Mouse (Mus musculus) adrenal gland, adult 8-10 months (tissue): ENCODE data around the gene 1810009J06Rik. TPM values are rescaled to one million over a fixed set of nuclear protein-coding genes. Genes with fewer than 3 reads are reported as not detected.
"Not testable (repeated sequence)": the region's sequence is repeated elsewhere in the genome, so short reads cannot be mapped to it uniquely, and the experiment has no call there.

Experiments
- DNase-seq: peaks from one replicate; pipeline ENCODE4 v3.0.0; 2022
- total RNA-seq, 4 experiments: library from RNA; stranded (reverse); gene quantifications; 2 replicates each; pipeline ENCODE4 v1.2.4; 2022

The 1810009J06Rik gene
- total RNA-seq = not detected

- not testable (repeated sequence) for DNase-seq
Measured at GRCm38 (mm10) chr6:40964454-40964853, at the start of gene 1810009J06Rik. TSS of gene 1810009J06Rik (plus strand) at chr6:40964754.

DNA sequence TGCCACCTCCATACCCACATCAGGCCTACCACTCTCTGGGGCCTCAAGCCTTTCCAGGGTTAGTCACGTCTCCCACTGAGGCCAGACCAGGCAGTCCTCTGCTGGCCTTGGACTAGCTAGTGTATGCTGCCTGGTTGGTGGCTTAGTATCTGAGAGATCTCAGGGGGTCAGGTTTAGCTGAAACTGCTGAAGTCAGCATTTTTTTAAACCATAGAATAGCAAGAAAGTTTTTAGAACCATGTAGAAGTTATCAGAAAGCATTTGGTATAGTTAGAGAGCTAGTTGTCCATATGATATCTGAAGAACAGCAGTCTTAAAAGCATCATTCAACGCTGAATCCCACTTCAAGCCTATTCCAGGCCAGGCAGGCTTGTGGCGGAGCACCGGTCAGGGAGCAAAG lies 44.6 kb upstream of the 1810009J06Rik start:
- DNase-seq = no peak

- DNase-seq = no peak
Measured at GRCm38 (mm10) chr6:40940457-40940856, 24.1 kb upstream of the 1810009J06Rik start, which contains the start of gene 1700074P13Rik. TSS of gene 1700074P13Rik (minus strand) at chr6:40940557.

DNA sequence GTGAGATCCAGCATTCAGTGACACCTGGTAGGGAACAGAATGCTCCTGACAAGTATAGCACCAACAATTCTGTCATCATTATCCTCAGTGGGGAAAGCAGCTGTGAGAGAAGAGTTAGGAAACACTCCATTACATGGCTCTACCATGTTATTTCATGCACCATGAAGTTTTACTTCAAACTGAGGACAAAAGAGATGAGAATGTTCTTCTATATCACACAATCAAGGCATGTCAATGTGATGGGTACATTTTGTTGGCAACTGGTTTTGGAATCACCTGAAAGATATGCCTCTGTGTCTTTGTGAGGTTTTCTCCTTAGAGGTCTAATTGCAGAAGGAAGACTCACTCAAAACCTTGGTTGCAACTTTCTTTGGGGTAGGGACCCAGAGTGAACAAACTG lies 12.8 kb upstream of the 1810009J06Rik start, which contains the start of gene Gm4744:
TSS of gene Gm4744 (minus strand) at position 101 of the 400 bp plus-strand sequence.
- DNase-seq = no peak

- DNase-seq = no peak
Measured at GRCm38 (mm10) chr6:40953716-40954115, 10.8 kb upstream of the 1810009J06Rik start.

GRCm38 (mm10) chr6:40999379-40999778 lies 34.8 kb downstream of the 1810009J06Rik start, which contains the start of gene Gm2663:
TSS of gene Gm2663 (minus strand) at chr6:40999479.
- not testable (repeated sequence) for DNase-seq

DNA sequence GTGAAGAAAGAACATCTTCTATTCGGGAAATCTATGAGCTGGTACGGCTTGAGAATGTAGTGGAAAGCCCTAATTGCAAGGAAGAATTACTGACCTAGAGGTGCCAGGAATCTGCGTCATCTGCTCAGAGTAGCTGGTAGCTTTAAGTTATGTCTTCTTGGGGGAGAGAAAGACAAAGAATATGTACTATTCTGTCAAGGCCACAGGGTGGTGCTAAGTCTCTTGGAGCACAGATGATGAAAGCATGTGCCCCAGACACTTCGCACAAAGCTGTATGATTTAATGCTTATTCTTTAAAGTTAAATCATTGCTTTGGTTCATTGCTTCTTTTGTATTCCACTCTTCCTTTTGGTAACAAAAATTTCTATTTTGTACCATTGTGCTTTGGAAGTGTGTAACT lies 50.5 kb downstream of the 1810009J06Rik start:
- DNase-seq = no peak

Other genes starting within 250 kb of the 1810009J06Rik start
- gene Moxd2, start 77.3 kb upstream of the 1810009J06Rik start, total RNA-seq = not detected
- gene Prss58, start 64.4 kb upstream of the 1810009J06Rik start, total RNA-seq = not detected
- not detected for gene 1700074P13Rik, start 24.2 kb upstream of the 1810009J06Rik start, total RNA-seq
- gene Gm4744, start 12.9 kb upstream of the 1810009J06Rik start, total RNA-seq = not detected
- not detected for gene Gm2663, start 34.7 kb downstream of the 1810009J06Rik start, total RNA-seq
- not detected for gene 2210010C04Rik, start 70.8 kb downstream of the 1810009J06Rik start, total RNA-seq